Mouse (Mus musculus) urinary bladder, postnatal 36 days (tissue): ENCODE measurements around the gene Cstl1.
"Not testable (repeated sequence)": the region's sequence is repeated elsewhere in the genome, so short reads cannot be mapped to it uniquely, and the experiment has no call there.

ENCODE experiments used
- DNase-seq, 2 experiments: peaks; one replicate each; pipeline ENCODE4 v3.0.0; 2022; ENCODE audit warnings: low spot score in 2 of 2, mixed read lengths in 1 of 2

Gene Cstl1

DNA sequence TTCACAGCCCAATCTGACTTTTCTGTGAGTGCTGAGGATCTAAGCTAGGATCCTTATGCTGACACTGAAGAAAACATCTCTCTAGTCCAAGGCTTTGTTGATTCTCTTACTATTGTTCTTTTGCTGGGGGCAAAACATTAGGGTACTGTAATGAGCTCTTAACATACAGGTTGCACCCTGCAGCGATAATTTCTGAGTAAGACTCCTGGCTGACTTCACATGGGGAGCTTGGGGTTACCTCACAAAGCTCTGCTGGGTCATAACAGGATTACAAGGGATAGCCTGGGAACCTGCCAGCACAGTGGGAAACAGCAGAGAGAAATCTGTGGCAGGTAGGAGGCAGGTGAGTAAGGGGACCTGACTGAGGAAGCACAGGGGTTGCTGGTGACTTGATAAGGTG is at the start of gene Cstl1:
Gene Cstl1, plus strand, starts transcription at position 301 of the 400 bp plus-strand sequence.
- DNase-seq: no peak

DNA sequence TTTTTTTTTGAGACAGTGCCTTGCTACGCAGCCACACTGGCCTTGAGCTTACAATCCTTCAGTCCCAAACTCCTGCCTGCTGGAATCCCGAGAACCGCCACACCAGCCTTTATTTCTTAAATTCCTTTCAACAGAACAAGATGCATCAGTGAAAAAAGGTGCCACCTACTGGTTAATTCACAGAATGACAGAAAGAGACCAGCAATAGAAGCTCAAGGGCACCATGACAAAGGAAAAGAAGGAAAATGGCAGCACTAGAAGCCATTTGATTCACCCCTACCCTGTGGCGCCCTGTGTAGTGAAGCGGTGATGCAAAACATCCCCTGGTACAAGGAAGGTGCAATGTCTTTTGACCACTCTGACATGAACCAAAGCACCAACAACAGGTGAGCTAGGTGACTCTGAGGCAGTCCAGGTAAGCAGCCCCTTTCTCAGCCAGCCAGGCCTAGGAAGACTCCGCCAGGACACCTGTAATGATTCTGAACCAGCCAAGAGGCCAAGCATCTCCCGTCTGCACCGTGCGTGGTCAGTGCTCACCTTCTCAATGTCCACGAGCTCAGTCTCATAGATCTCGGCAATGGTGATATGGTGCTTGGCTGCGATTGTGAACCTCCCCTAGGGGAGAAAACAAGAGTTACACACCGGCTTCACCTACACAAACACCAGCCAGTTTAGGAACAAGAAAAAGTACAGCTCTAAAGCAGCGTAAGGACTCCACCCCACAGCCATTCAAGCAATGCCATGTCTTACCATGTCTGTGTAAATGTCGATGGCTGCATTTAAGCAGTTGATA is 43.6 kb upstream of the Cstl1 start:
- DNase-seq: no peak

- DNase-seq: no peak
These were observed 43.0 kb upstream of the Cstl1 start for GRCm38 (mm10) chr2:148707202-148707530.

GRCm38 (mm10) chr2:148712326-148712725 is 37.8 kb upstream of the Cstl1 start:
- no peak for DNase-seq

DNA sequence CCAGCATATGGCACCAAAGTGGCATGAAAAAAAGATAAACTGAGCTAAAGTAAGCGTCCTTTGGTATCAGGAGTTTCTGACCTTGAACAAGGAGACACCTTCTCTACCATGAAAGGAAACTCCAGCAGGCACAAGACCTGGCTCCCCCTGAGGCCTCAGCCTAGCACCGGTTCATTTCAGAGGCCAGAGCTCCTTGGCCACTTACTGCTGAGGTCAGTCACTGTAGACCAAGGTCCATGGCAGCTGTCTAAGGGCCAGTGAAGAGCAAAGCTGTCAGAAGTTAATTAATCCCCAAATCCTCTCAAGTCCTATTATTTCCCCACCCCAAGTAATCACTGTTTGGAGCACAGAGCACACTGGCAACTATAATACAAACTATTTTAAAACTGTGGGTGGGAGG is 33.1 kb upstream of the Cstl1 start:
- DNase-seq: no peak

DNA sequence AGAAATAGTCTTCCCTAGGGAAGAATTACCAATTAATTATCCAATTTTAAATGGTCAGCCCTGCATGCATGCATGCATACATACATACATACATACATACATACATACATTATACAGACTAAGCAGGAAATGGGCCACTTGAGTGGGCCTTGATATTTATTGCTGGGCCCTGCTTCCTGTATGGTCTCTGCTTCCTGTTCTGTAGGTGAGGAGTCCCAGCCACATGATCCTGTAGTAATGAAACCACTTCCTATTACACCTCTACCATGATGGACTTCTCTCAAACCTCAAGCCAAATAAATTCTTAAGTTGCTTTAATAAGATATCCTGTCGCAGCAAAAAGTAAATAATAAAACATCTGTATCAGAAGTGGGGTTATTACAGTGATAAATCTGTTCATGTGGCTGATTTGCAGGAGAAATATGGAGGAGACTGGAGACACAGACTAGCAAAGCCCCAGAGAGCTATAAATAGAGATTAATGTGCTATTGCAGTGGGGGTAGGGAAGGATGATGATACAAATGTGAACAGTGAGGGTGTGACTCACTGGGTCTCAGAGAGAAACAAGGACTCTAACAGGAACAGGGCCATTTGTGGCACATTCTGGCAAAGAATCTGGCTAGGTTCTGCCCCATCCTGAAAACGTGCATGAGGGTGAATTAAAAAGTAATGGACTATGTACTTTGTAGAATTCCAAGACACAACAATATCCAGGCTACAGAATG is 30.7 kb upstream of the Cstl1 start:
- no peak for DNase-seq

DNA sequence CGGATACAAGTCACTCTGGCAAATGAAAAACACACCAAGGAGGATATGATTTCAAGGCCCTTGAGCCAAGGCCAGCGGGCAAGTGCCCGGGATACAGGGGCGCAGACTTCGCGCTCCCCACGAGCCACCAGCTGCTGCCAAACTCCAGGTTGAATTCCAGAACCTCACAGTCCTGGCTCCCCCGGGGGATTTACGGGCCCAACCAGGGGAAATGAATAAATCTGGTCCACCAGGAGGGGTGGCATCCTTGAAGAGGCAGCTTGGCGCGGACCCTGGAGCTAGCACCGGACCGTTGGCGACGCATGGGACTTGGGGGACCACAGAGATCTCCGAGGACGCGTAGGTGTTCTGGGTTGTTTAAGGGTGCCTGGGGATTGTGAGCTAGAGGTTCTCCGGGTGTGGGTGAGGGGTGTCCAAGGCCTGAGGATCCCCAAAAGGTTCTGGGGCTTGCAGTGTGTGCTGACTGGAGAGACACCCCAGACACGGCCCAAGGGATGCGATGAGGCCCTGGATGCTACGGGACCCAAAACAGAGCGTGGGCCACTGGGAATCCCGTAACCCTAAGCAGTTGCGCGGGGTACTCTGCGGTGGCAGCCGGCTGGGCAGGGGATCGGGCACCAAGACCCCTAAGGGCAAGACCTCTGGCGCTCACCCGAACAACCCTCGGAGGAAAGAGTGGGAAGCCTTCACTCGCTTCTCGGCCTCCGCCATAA is 18.4 kb upstream of the Cstl1 start:
- peak; percentile 2 to 9 for DNase-seq

GRCm38 (mm10) chr2:148732327-148733000 is 17.7 kb upstream of the Cstl1 start, which contains the start of gene Napb:
Gene Napb, minus strand, starts transcription at chr2:148732467.
- peak; percentile 88 to 93 for DNase-seq

GRCm38 (mm10) chr2:148743001-148743400 is 7.2 kb upstream of the Cstl1 start:
- no peak for DNase-seq

DNA sequence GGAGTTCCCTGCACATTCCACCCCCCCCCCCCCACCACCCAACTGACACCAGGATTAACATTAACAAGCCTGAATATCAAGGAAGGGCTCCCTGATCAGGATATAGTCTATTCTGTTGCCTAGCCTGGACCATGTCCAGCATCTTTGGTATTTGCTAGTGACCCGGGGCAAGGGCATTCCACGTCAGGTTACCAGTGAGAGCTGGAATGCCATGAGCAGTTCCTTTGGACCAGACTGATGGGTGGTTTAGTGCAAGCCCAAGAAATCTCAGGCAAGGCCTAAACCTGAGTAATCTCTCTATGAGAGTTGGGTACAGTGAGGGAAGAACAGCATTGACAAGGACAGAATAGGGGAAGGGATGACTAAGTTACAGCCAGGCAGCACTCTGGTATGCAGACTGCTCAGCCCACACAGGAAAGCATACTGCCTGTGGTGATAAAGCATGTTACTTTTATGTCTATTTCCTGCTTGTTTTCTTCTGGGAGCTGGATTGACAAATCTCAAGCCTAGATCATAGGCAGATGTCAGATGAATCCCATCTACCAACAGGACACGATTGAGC is 6.2 kb upstream of the Cstl1 start:
- no peak for DNase-seq

DNA sequence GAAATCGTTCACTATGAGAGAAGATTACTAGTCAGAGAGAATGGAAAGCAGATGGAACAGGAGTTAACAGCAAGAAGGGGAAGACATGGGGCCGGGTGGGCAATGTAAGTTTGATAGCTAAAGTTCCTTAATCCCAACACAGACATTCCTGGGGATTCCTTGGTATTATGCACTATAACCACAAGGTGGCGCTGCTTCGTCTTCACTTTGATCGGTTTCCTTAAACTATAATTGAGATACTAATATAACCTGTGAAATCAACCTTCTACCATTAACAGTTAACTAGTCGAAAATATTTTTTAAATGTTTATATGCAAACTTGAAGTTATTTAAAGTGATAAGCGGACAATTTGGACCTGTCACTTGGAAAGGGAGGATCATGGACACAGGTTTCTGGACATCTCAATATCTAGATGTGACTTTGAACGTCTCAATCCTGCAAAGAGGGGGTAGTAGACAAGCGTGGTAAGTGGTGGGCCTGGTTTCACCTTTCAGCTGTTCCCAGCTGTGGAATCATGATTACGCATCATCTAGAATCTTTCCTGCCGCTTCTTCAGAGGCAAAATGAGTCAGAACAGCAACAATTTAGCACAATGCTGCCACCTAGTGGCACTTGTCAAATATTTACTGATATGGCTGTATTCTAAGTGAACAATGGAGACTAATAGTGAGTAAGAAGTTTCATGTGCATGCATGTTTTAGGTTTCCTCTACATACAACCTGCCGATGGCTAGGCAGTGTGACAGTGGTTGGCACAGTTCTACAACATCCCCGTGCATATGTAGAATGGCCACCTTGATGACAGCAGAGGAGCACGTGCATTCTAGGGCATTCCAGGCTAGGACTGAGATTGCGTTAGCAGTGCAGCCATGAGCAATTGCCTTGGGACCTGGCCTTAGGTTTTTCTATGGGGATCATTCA is 2.0 kb downstream of the Cstl1 start:
- DNase-seq: peak; percentile 55 to 56

- no peak for DNase-seq
These were observed 4.2 kb downstream of the Cstl1 start for GRCm38 (mm10) chr2:148754310-148754846.

DNA sequence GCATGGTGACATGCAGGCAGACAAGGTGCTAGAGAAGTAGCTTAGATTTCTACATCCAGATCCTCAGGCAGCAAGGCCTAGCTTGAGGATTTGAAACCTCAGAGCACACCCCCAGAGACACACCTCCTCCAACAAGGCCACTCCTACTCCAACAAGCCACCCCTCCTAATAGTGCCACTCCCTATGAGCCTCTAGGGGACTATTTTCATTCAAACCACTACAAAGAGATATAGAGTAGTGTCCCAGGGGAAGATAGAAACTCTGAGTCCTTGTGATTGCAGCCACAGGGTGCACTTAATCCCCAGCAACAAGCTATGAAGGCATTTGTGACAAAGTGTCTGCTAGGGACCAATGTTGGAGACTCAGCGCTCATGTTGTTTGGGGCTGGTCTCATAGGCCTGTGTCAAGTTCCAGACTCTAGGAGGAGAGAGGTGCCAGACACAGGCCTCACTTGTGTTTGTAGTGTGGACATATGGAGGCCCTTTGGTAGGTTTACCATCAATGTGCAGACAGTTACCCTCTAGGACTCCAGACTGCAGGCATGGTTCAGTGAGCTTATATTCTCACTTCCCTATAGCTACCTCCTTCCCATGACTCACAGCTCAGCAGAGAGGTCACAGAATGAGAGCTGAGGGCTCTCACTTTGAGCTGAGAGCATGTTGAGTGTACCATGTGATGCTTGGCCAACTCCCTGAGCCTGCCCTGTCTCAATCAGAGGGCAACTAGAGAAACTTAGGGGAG is 13.7 kb downstream of the Cstl1 start:
- no peak for DNase-seq

- DNase-seq: not testable (repeated sequence)
These were observed 21.2 kb downstream of the Cstl1 start, which contains the start of gene Cst11 for GRCm38 (mm10) chr2:148771397-148771796. Gene Cst11, minus strand, starts transcription at chr2:148771497.

- no peak for DNase-seq
These were observed 31.6 kb downstream of the Cstl1 start, which contains the start of gene 8030411F24Rik for GRCm38 (mm10) chr2:148781709-148782108. Gene 8030411F24Rik, plus strand, starts transcription at chr2:148782009.

GRCm38 (mm10) chr2:148789142-148789541 is 39.0 kb downstream of the Cstl1 start, which contains the start of gene Cst12:
Gene Cst12, plus strand, starts transcription at chr2:148789361.
- DNase-seq: no peak

DNA sequence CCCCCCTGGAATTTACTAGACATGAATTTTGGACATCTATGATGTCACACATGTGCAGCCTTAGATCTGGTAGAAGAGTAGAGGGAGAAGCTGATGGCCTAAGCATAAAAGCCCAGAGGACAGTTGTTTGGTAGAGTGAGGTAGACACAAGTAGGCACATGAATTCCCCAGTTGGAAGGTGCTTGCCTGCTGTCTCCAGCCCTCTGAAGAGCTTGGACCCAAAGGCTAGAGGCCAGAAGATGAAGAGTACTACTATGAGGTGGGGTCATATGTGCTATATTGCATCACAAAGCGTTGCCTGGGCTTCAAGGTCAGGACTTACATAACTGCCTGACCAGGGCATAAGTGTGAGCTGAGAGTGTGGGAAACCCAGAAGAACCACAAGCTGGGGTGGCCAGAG is 48.3 kb downstream of the Cstl1 start, which contains the start of gene Cst8:
Gene Cst8, plus strand, starts transcription at position 301 of the 400 bp plus-strand sequence.
- DNase-seq: no peak

DNA sequence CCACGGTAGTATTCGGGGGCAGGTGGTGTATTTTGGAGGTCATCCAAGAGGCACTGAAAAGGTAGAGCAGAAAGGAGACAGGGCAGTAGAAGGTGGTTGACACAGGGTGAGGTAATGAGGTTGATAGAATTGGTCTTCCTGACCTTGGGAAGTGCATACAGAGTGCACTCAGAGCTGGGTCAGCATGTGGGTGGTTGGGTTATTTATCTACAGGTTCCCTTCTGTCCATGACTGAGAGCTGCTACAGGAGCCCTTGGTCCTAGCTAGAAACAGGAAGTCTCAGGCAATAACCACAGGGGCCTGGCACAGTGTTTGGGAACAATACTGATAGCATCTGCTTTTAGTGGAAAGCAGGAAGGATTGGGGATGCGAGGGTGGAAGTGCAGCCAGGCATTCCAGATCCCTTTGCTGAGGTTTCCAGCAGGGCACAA is 51.3 kb downstream of the Cstl1 start:
- DNase-seq: no peak
